Mouse (Mus musculus) ovary, postnatal 36 days (tissue): Measurements from ENCODE around the gene Icam5.
"Not testable (repeated sequence)": the region's sequence is repeated elsewhere in the genome, so short reads cannot be mapped to it uniquely, and the experiment has no call there.

Source experiments
- DNase-seq: peaks from one replicate; pipeline ENCODE4 v3.0.0; 2022; ENCODE audit warnings: low spot score, mixed read lengths

Icam5 gene

DNA sequence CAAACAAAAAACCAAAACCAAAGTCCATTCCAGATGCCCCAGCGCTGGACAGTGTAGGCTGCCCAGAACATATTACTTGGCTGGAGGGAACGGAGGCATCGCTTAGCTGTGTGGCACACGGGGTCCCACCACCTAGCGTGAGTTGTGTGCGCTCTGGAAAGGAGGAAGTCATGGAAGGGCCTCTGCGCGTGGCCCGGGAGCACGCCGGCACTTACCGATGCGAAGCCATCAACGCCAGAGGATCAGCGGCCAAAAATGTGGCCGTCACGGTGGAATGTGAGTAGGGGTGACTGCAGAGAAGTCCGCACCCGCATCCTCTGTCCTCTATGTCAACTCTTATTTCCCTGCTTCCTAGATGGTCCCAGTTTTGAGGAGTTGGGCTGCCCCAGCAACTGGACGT is 4.3 kb downstream of the Icam5 start:
- DNase-seq: no peak

DNA sequence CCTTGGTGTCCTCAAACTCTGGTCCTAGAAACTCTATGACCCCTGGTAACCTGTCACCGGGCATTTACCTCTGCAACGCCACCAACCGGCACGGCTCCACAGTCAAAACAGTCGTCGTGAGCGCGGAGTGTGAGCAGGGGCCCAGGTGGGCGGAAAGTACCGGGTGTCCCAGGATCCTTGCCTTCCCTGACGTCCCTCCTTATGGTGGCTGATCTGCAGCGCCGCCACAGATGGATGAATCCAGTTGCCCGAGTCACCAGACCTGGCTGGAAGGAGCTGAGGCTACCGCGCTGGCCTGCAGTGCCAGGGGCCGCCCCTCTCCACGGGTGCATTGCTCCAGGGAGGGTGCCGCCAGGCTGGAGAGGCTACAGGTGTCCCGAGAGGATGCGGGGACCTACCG is 4.8 kb downstream of the Icam5 start:
- no peak for DNase-seq

DNA sequence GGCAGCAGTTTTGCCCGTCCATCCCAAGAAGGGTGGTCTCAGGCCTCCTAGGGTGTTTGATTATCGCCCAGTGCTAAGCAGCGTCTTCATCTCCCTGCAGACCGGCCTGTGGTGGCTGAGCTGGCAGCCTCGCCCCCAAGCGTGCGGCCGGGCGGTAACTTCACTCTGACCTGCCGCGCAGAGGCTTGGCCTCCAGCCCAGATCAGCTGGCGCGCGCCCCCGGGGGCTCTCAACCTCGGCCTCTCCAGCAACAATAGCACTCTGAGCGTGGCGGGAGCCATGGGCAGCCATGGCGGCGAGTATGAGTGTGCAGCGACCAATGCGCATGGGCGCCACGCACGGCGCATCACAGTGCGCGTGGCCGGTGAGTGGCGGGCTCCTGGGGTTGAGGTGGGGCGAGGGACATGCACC is 5.6 kb downstream of the Icam5 start:
- DNase-seq: peak; percentile 59

DNA sequence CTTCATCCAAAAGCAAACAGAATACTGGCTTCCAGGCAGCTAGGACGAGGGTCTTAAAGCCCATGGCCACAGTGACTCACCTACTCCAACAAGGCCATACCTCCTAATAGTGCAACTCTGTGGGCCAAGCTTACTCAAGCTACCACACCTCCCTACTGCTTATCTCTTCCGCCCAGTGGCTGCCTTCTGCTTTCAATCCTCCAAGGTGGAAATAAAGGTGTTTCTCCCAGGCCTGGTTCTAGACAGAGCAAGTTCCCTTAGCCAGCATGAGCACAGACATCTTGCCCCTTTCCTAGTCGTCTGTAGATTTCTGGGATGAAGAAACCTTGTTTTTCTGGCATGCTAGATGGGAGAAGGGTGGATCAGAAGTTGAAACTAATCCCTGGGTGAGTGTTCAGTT is 7.9 kb downstream of the Icam5 start:
- no peak for DNase-seq

DNA sequence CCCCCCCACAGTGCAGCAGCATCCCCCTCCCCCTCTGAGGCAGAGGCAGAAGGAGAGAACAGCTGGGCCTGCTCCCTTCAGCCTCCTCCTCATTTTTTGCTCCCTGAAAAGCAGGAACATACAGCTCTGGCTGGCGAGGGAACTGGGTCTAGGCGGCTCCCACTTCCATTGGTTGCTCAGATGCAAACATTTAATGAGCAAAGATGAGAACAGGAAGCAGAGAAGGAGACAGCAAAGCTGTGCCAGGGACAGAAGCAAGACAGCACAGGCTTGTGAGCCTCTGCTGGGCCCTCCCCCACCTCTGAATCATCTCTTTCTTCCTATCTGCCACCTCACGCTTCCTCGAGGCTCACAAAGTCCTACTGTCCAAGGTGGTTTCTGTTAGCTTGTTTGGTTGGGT is 9.4 kb downstream of the Icam5 start:
- DNase-seq: no peak

DNA sequence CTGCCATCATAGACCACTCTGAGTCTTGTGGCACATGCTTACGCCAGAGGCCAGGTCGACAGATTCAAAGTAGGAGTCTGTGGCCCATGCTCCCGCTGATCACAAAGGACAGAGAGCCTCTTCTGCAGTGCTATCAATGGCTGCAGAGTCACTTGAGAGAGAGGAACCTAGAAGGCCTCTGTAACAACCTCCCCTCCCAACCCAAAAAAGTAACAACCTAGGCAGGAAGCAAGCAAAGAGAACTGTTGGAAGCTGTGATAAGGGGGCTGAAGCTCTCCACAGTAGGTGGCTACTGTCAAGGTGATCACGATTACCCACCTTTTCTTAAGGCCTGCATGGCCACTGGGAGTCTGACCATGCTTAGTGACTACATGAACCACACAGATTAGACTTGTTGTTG is 11.7 kb downstream of the Icam5 start:
- no peak for DNase-seq

DNA sequence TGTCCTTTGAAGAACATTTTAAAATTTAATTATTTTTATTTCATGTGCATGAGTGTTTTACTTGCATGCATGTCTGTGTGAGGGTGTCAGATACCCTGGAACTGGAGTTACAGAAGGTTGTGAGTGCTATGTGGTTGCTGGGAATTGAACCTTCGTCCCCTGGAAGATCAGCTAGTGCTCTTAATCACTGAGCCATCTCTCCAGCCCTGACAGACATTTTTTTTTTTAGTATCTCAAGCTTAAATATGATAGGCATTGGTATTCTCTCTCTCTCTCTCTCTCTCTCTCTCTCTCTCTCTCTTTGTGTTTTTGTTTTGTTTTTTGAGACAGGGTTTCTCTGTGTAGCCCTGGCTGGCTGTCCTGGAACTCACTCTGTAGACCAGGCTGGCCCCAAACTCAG is 12.9 kb downstream of the Icam5 start:
- not testable (repeated sequence) for DNase-seq

DNA sequence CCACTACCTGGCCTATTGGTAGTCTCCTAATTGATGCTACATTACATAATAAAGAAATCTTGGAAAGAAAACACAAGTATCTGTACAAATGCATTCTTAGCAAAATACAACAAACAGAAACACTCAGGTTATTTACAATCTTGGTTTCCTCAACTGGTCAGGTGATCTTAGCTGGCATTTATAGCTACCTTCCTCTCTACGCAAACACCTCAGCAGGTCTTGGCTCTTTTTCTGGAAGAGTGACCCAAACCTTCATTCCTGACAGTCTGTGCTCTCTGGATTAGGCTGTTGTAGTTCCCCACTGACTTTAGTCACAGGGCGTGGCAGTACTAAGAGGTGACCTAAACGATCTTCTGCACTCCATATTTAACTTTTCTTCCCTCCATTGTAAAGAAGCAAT is 13.4 kb downstream of the Icam5 start:
- no peak for DNase-seq

DNA sequence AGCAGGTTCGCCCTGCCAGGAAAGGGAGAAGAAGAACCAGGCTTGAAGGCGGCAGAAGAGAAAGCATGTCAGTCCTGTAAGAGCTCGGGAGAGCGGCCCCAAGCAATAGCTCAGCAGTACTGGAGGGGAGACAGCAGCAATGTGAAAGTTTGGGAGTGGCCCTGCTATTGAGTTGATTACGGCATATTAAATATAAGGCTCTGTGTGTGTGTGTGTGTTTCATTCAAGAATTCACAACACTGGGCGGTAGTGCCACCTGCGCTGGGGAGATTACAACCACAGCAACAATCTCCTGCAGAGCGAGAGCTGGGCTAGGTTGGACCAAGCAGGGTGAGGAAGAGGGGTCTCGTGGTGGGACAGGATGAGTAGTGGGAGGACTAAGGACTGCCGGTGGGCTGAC is 19.7 kb downstream of the Icam5 start:
- no peak for DNase-seq

DNA sequence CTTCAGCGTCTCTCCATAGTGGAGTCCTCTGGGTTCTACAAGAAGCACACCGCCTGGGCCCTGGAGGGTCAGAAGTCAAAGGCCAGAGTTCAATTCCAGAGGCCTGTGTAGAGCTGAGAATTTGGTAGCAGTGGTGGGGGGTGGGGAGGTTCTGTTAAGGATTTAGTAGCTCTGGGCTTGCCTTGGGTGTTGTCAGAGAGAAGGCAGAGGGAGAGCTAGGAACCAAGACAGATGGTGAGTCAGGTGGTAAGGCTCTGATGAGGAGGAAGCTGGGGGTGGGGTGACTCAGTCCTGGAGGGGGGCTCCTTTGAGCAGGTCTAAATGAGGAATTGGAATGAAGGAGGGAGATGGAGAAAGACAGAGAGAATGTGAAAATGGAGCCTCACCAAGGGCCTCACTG is 31.1 kb downstream of the Icam5 start:
- DNase-seq: no peak

DNA sequence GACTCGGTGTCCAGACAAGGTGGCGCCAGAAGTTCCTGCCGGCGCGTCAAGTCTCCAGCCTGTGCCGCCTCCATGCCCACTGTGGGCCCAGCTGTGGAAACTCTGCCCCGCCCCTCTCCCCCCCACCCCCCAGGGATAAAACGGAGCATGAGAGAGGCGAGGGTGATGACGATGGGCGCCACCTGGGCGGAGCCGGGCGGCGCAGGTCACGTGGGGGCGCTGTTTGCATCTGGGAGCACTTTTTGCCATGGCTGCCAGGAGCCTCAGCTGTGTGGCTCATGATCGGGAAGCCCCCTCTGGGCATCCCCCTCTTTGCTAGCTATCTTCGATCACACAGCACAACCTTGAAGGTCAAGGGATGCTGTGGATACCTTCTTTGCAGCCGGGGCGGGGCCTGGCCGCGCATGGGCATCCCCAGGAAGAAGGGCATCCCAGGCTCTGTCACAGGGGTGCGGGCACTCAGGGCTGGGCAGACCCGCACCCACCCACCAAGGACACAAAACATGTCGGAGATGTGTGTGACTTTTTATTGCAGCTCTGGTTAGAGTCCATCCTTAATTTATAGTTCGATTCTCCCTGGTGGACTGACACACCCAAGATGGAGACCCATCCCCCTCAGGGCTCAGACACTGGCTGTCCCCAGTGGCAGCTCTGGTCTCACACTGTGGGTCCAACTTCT is 35.3 kb downstream of the Icam5 start, which contains the start of gene Zglp1:
Gene Zglp1, minus strand, starts transcription at position 88 of the 679 bp plus-strand sequence.
- DNase-seq: no peak

DNA sequence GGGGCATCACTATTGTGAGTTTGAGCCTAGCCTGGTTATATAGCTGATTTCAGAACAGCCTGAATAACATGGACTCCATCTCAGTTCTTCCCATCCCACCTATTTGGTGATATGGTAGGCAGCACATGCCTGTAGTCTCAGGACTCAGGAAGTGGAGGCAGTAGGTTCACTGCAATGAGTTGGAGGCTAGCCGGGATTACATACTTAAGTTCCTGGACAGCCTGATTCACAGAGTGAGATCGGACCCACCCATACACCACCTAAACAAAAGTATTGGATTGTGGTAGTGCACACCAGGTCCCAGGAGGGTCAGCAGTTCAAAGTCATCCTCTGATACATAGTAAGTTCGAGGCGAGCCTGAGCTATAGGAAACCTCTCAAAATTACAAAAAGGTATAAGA is 40.8 kb downstream of the Icam5 start:
- no peak for DNase-seq

DNA sequence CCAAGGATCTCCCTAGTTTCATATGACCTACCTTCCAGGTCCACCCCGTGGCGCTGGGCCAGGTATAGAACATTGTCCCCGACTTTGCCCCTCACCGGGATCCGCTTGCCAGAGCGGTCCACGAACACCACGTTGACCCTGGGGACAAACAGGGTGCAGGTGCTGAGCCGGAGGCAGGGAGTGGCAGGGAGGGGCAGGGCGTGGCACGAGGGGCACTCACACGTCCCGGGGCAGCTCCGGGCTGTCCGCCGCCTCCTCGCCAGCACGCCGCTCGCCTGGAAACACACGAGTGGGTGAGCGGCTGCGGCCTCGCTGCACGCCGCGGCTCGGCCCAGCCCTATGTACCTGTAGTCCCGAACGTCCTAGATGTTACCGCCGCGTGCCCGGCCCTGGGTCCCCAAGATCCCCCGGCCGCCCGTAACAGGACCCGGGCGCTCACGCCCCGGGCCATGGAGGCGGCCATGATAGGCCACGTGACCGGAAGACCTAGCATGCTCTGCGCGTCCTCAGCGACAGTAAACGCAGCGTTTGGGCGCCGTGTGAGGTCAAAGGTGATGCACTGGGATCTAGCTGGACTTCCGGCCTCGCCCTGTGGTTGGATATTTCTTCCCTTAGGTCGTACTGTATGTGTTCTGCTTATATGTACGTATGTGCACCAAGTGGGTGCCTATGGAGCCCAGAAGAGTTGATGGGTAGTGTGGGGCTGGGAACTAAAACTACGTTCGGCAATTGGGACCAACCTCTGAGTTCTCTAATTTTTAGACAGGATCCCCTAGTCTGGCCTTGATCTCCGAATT is 41.4 kb downstream of the Icam5 start, which contains the start of the genes Gm49373 and Fdx1l:
Gene Gm49373, minus strand, starts transcription at position 53 of the 797 bp plus-strand sequence.
Gene Fdx1l, minus strand, starts transcription at position 571 of the 797 bp plus-strand sequence.
- peak; percentile 86 for DNase-seq

DNA sequence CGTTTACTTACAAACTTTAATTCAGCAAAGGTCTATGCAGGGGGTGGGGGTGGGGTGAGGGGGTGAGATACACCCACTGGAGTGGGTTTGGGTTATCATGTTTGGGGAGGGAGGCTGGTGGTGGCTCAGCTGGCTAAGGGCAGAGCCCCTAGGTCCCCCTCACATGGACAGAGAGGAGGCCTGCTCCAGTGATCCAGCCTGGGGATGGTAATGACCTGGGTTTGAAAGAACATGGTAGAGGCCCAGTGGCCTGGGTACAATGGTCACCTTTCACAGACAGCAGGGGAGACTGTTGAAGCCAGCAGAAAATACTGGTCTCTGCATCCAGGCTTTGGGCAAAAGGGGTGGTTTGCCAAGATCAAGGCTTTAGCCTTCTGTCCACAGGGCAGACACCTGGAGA is 42.3 kb downstream of the Icam5 start:
- no peak for DNase-seq

DNA sequence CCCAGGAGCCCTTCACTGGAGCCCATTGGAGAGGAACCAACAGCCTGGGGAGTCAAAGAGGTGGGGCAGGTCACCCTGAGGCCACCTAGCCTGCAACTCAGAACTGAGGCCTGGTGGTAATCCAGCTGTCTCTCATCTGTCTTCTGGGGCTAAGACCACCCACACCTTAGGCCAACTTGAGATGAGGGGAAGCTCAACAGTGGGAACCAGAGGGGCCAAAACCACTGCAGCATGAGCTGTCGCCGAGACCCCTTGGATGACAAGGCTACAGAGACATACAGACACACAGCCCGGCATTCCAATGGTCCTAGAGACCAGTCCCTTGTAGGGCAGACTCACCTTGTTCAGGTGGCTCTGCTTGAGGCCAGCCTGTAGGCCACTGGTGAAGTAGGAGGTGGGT is 43.8 kb downstream of the Icam5 start:
- no peak for DNase-seq

DNA sequence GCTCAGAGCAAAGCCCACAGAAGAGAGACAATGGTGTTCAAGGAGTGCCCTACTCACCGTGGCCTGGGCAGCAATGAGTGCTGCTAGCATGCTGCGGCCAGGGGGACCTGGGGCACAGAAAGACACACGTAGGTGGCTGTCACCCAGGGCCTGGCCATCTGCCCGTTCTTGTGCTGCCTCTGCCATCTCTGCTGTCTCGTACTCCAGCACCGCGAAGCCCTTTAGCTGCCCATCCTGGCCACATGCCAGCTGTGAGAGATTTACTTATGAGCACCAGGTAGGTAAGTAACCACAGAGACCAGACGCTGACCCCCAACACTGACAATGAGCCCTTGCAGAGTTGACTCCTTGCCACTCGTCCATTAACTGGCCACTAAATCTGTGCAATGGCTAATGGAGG is 49.3 kb downstream of the Icam5 start:
- DNase-seq: no peak

DNA sequence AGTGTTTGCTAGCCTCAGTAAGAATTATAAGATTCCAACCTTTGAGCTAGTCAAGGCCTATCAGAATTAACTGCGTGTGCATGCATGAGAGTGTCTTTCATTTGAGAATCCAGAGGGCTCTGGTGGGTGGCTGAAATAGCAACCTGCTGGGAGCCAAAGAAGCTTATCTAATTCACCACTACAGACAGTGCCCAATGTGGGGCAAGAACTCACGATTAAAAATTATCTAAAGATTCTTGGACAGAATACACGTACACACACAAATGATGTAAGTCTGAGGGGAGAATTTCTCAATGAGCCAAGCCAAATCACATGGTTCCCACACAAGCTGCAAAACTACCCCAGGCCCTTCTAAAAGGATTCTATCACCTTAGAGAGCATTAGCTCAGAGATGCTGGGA is 51.5 kb downstream of the Icam5 start:
- no peak for DNase-seq
